Mouse (Mus musculus) layer of hippocampus, adult 2 months (tissue): ENCODE results near the gene Irak3. TPM values are rescaled to one million over a fixed set of nuclear protein-coding genes. Genes with fewer than 3 reads are reported as not detected.

ENCODE experiments used
- DNase-seq, 2 experiments: peaks; one replicate each; pipeline ENCODE4 v3.0.0; 2022; ENCODE audit warnings: low spot score in 2 of 2
- H3K27ac ChIP-seq: fragments of 200-600 bp; 2 replicates; pipeline ENCODE4 v1.8.1; 2022
- H3K4me3 ChIP-seq: fragments of 200-600 bp; 2 replicates; pipeline ENCODE4 v1.8.1; 2022; ENCODE audit warnings: mild to moderate bottlenecking
- CTCF ChIP-seq: fragments of 200-600 bp; conservative IDR thresholded peaks from 2 replicates; pipeline ENCODE4 v1.8.1; 2022; ENCODE audit warnings: antibody characterized with exemption, mild to moderate bottlenecking, moderate library complexity
- total RNA-seq, 2 experiments: library from RNA; stranded (reverse); gene quantifications; 2 replicates each; pipeline ENCODE4 v1.2.3; 2021

Gene Irak3
- total RNA-seq, 2 experiments from 2014 or later: 0.49 to 0.61 TPM

GRCm38 (mm10) chr10:120193255-120193654 lies 8.7 kb downstream of the Irak3 start:
- DNase-seq: no peak
- TF ChIP-seq CTCF: no peak
- no peak overlapping the region for H3K4me3 ChIP-seq
- no peak overlapping the region for H3K27ac ChIP-seq

DNA sequence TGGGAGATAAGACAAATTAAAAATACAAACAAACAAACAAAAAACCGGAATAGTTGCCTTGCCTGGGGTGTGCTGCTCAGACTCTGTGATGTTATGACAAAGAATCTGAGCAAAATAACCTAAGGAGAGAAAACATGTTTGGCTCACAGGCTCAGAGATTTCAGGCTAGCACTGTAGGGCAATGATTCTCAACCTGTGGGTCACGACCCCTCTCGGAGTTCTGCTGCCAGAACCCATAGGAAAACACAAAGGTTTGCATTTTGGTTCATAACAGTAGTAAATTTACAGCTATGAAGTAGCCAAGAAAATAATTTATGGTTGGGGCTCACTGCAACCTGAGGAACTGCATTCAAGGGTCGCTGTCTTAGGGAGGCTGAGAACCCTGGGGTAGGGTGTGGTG lies 9.7 kb downstream of the Irak3 start:
- Histone ChIP-seq H3K27ac (no peak overlapping the region), H3K4me3 (no peak overlapping the region)
- TF ChIP-seq CTCF: no peak
- no peak for DNase-seq

- H3K4me3 ChIP-seq: no peak overlapping the region
- no peak for DNase-seq
- no peak for TF ChIP-seq CTCF
- no peak overlapping the region for H3K27ac ChIP-seq
These were observed 10.8 kb downstream of the Irak3 start for GRCm38 (mm10) chr10:120191165-120191564.

- no peak for TF ChIP-seq CTCF
- H3K27ac ChIP-seq: no peak overlapping the region
- no peak overlapping the region for H3K4me3 ChIP-seq
- DNase-seq: no peak
These were observed 12.1 kb downstream of the Irak3 start for GRCm38 (mm10) chr10:120189782-120190181.

- DNase-seq: no peak
- no peak overlapping the region for H3K27ac ChIP-seq
- TF ChIP-seq CTCF: no peak
- no peak overlapping the region for H3K4me3 ChIP-seq
These were observed 12.7 kb downstream of the Irak3 start for GRCm38 (mm10) chr10:120189276-120189675.

- Histone ChIP-seq H3K4me3 (no peak overlapping the region), H3K27ac (no peak overlapping the region)
- TF ChIP-seq CTCF: no peak
- no peak for DNase-seq
These were observed 13.4 kb downstream of the Irak3 start for GRCm38 (mm10) chr10:120188513-120188912.

- no peak for DNase-seq
- no peak for TF ChIP-seq CTCF
- Histone ChIP-seq H3K4me3 (no peak overlapping the region), H3K27ac (no peak overlapping the region)
These were observed 18.6 kb downstream of the Irak3 start for GRCm38 (mm10) chr10:120183342-120183741.

DNA sequence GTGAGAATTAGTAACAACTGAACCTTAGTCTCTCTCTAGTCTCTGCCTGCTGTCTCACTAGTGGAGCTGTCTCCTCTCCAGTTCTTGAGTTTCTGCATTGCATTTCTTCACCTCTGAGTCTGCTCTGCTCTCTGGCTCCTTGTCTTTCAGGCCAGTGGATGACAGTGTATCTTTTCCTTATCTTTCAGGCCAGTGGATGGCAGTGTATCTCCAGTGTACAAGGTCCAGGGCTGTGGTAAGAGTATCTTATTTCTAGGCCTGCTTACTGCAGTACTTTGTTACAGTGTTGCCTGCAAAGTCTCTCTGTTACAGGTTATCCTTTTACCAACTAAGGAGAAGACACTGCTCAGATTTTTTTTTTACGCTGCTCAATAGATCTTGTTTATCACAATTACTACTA lies 19.0 kb downstream of the Irak3 start:
- no peak overlapping the region for H3K4me3 ChIP-seq
- no peak overlapping the region for H3K27ac ChIP-seq
- peak; percentile 53 for TF ChIP-seq CTCF
- no peak for DNase-seq

DNA sequence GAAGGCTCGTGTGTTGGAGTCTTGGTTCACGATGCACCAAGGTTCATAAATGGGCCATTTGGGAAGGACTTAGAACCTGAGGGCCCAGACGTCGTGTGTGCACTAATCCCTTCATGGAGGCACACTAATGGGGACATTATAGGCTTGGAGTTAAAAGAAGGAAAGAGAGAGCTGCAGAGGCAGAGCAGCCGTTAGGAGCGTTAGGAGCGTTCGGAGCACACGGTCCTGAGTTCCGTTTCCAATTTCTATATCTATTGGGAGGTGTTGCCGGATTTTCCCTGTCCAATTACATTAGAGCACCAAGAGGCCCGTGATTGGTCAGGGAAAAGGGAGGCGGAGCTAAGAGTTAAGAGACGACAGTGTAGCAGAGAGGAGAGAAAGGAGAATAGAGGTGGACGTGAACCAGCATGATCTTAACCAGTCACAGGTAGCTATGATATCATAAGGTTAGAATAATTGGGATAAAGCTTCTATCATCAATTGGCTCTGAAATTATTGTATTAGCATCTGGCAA lies 27.7 kb downstream of the Irak3 start:
- Histone ChIP-seq H3K27ac (no peak overlapping the region), H3K4me3 (no peak overlapping the region)
- TF ChIP-seq CTCF: no peak
- DNase-seq: no peak

DNA sequence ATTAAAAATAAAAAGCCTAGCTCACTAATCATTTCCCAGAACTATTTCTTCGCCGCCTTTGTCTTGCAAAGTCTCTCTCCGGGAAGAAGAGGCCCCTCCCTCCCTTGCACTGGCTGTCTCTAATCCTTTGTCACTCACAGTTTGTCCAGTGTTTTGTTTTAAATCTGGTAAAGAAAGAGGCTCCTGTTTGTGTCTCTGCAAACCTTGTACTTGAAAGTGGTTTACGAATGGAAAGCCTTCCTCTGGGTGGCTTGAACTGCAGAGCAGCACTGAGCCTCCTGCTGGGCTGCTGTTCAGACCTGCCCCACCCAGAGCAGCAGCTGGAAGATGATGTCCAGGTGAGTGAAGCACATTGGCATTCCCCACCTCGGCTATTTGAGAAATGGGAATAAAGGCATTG lies 30.6 kb downstream of the Irak3 start:
- Histone ChIP-seq H3K4me3 (no peak overlapping the region), H3K27ac (no peak overlapping the region)
- TF ChIP-seq CTCF: no peak
- no peak for DNase-seq

DNA sequence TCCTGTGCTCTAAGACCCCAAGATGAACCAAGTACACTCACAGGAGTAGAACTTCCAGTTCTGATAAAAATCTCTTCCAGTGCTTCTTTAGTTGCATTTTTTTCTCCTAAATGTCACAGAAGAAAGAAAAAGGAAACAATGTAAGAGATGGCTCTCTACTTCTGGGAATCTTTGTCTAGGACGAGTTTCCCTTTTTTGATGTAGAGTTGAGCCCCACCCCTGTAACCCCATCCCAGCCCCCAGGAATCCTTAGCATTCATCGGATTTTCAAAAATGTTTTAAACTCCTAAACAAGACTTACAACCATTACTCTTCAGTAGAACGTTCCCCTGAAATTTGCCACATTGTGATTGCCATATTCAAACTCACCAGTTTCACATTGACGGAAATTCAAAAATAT lies 31.7 kb downstream of the Irak3 start:
- DNase-seq: no peak
- no peak overlapping the region for H3K27ac ChIP-seq
- no peak for TF ChIP-seq CTCF
- H3K4me3 ChIP-seq: no peak overlapping the region

GRCm38 (mm10) chr10:120169841-120170240 lies 32.1 kb downstream of the Irak3 start:
- no peak for TF ChIP-seq CTCF
- no peak for DNase-seq
- Histone ChIP-seq H3K4me3 (no peak overlapping the region), H3K27ac (no peak overlapping the region)

DNA sequence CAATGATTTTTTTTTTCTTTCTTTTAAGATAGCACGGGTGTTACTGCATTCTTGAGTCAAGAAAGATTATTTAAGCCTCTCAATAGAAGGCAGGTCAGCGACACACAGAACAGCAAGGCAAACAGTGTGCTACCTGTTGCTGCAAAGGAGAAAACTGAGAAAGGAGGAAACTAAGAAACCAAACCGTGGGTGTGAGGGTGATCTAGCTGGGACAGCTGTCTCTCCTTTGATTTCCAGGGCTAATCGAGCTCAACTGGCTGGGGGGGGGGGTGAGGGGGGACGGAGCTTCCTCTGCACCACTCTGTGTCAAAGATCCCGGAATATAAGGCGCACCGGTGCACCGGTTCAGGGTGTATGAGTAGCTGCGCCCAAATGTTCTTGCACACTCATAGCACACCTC lies 32.9 kb downstream of the Irak3 start:
- H3K4me3 ChIP-seq: no peak overlapping the region
- DNase-seq: no peak
- no peak overlapping the region for H3K27ac ChIP-seq
- TF ChIP-seq CTCF: no peak

DNA sequence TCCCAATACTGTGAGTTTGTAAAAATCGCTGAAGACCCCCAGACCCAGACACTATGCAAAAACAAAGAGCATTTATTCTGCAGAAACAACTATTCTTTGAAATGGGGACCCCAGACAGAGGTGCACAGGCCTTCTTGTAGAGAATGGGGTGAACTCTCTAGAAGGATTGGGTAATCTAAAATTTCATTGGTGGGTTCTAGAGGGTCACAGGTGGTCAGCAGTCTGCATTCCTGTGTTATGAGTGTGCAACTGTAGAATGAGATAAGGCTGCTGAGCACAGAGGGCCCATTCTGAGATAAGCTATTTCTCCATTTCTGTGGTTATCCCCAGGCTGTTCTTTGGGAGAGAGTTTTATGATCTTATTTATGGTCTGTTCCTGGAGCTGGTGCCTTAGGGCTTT lies 33.9 kb downstream of the Irak3 start:
- H3K27ac ChIP-seq: no peak overlapping the region
- TF ChIP-seq CTCF: no peak
- DNase-seq: no peak
- H3K4me3 ChIP-seq: no peak overlapping the region

- H3K4me3 ChIP-seq: no peak overlapping the region
- no peak for TF ChIP-seq CTCF
- no peak overlapping the region for H3K27ac ChIP-seq
- no peak for DNase-seq
These were observed 36.0 kb downstream of the Irak3 start for GRCm38 (mm10) chr10:120165793-120166503.
